ENCODE assay signal across 11 mouse cellular contexts in genomic region chr7:66492748-66493147, GRCm38 (mm10).
DNase-seq lines count a peak whose midpoint lies in the region; ATAC-seq and TF ChIP-seq lines count a peak whose summit lies in the region.
"Had no signal": no experiment of that assay in that cellular context is flagged by ENCODE, and none has a peak within 500 bp of the region (broad histone marks: within the 10 kb centered on the region; RNA-seq: fewer than 3 reads in every experiment).

No protein-coding gene starts in this region.

- no peaks in the 10 kb centered on the region for H3K27me3 ChIP-seq in cerebellum, adult 2 months (ENCODE audit: control insufficient read depth, insufficient read depth, low read length)
- H3K27me3 ChIP-seq in hindbrain, postnatal 0 days (ENCODE audit: insufficient read depth, low read length), result no peaks in the 10 kb centered on the region
- H3K27me3 ChIP-seq in hindbrain, embryonic 11.5 days (ENCODE audit: control insufficient read depth, insufficient read depth, low read length), result no peaks in the 10 kb centered on the region
- H3K27me3 ChIP-seq: embryonic facial prominence, embryonic 12.5 days; neural tube, embryonic 13.5 days had no signal

- H3K9ac ChIP-seq in hindbrain, postnatal 0 days (replicated peaks; ENCODE audit: low read length), result no peak overlapping the region
- H3K9ac ChIP-seq in hindbrain, embryonic 11.5 days (ENCODE audit: low read depth, low read length), result no peak overlapping the region
- H3K9ac ChIP-seq: embryonic facial prominence, embryonic 12.5 days; neural tube, embryonic 13.5 days had no signal

- H3K9me3 ChIP-seq in hindbrain, postnatal 0 days (ENCODE audit: low read length), result no peaks in the 10 kb centered on the region
- H3K9me3 ChIP-seq in hindbrain, embryonic 11.5 days (ENCODE audit: control insufficient read depth, low read length), result no peaks in the 10 kb centered on the region
- H3K9me3 ChIP-seq: embryonic facial prominence, embryonic 12.5 days; neural tube, embryonic 13.5 days had no signal

- peak; percentile 6 to 10 for DNase-seq in cerebellum, adult 2 months
- DNase-seq in cerebellum, adult 11-12 months, result no peak
- peak; percentile 23 for DNase-seq in hindbrain, postnatal 0 days (ENCODE audit: low spot score)
- no peak for DNase-seq in hindbrain, embryonic 11.5 days (ENCODE audit: low spot score)
- DNase-seq in adrenal gland, postnatal 25 days, result peak; percentile 64
- DNase-seq in heart, postnatal 14 days, result peak; percentile 16 to 24
- DNase-seq in natural killer cell, adult 2 months (ENCODE audit: low spot score in 2 of 2), result no peak
- no peak for DNase-seq in urinary bladder, adult 2 months (ENCODE audit: low spot score)
- DNase-seq: thymus, postnatal 36 days had no signal

- no peak overlapping the region for H3K27ac ChIP-seq in cerebellum, adult 2 months (ENCODE audit: insufficient read depth, low read length)
- H3K27ac ChIP-seq in hindbrain, postnatal 0 days, result no peak overlapping the region
- no peak overlapping the region for H3K27ac ChIP-seq in hindbrain, embryonic 11.5 days (ENCODE audit: low read depth, low read length)
- H3K27ac ChIP-seq: embryonic facial prominence, embryonic 12.5 days; neural tube, embryonic 13.5 days had no signal

- H3K4me3 ChIP-seq in cerebellum, adult 2 months (replicated peaks; ENCODE audit: insufficient read depth, low read depth, low read length), result no peak overlapping the region
- H3K4me3 ChIP-seq in hindbrain, postnatal 0 days (ENCODE audit: low read length), result no peak overlapping the region
- no peak overlapping the region for H3K4me3 ChIP-seq in hindbrain, embryonic 11.5 days (ENCODE audit: low read depth, low read length)
- H3K4me3 ChIP-seq: embryonic facial prominence, embryonic 12.5 days; neural tube, embryonic 13.5 days had no signal

- TF ChIP-seq POLR2A in cerebellum, adult 2 months (IDR thresholded peaks at IDR 0.05; ENCODE audit: borderline replicate concordance, insufficient read depth, low read length), result no peak

- intact Hi-C loops in heart, postnatal 14 days (cut with DNase I), result no loop called here

- WGBS in cerebellum, adult 2 months, result 12% methylated on average over 12 of the region's 12 CpGs
- 65% methylated on average over 12 of the region's 12 CpGs for WGBS in hindbrain, postnatal 0 days
- 89% methylated on average over 12 of the region's 12 CpGs for WGBS in hindbrain, embryonic 11.5 days

- no peak for TF ChIP-seq CTCF in cerebellum, adult 2 months (IDR thresholded peaks at IDR 0.05; ENCODE audit: borderline replicate concordance, insufficient read depth, low read depth, low read length)
- TF ChIP-seq CTCF in hindbrain, postnatal 0 days (IDR thresholded peaks at IDR 0.05; ENCODE audit: low read depth), result no peak

- ATAC-seq in hindbrain, postnatal 0 days, result 0 out of 2 replicates have a peak, but pooled peaks have one; percentile 24
- ATAC-seq in hindbrain, embryonic 11.5 days (ENCODE audit: low FRiP score), result no peak

- H3K4me1 ChIP-seq in cerebellum, adult 2 months (ENCODE audit: control insufficient read depth, insufficient read depth, low read length), result no peaks in the 10 kb centered on the region
- no peaks in the 10 kb centered on the region for H3K4me1 ChIP-seq in hindbrain, postnatal 0 days (ENCODE audit: insufficient read depth, low read length)
- H3K4me1 ChIP-seq in hindbrain, embryonic 11.5 days (replicated peaks; ENCODE audit: control insufficient read depth, insufficient read depth, low read length), result no peaks in the 10 kb centered on the region
- H3K4me1 ChIP-seq: embryonic facial prominence, embryonic 12.5 days; neural tube, embryonic 13.5 days had no signal

- no peak overlapping the region for H3K4me2 ChIP-seq in hindbrain, postnatal 0 days (ENCODE audit: low read depth, low read length)
- H3K4me2 ChIP-seq in hindbrain, embryonic 11.5 days (replicated peaks; ENCODE audit: low read depth, low read length), result no peak overlapping the region
- H3K4me2 ChIP-seq: embryonic facial prominence, embryonic 12.5 days; neural tube, embryonic 13.5 days had no signal

- no peaks in the 10 kb centered on the region for H3K36me3 ChIP-seq in hindbrain, postnatal 0 days (ENCODE audit: insufficient read depth, low read length)
- no peaks in the 10 kb centered on the region for H3K36me3 ChIP-seq in hindbrain, embryonic 11.5 days (ENCODE audit: control insufficient read depth, insufficient read depth, low read length)
- H3K36me3 ChIP-seq: embryonic facial prominence, embryonic 12.5 days; neural tube, embryonic 13.5 days had no signal

Comparison
In these comparisons a context has a peak if more than half of its experiments do, and no peak if none do; other contexts are left out.
1. DNase-seq: peak in cerebellum, adult 2 months (2 of 2), hindbrain, postnatal 0 days (single experiment), adrenal gland, postnatal 25 days (single experiment) and heart, postnatal 14 days (2 of 2); none in cerebellum, adult 11-12 months (single experiment), hindbrain, embryonic 11.5 days (single experiment), natural killer cell, adult 2 months (0 of 2) and urinary bladder, adult 2 months (single experiment).